Mouse (Mus musculus) ES-CJ7 (cell line): ENCODE measurements around the gene Hoxa11.
A peak's percentile ranks its signal among the peaks of the same experiment; 100 is the strongest.

ENCODE experiments used
- DNase-seq: peaks from one replicate; pipeline ENCODE4 v3.0.0; 2011; ENCODE audit warnings: low read depth, low spot score

The Hoxa11 gene

GRCm38 (mm10) chr6:52206882-52207683 lies 38.5 kb downstream of the Hoxa11 start:
- DNase-seq = peak; percentile 58

GRCm38 (mm10) chr6:52205638-52206621 lies 39.7 kb downstream of the Hoxa11 start:
- DNase-seq = peak; percentile 53

- DNase-seq = no peak
These were observed 40.4 kb downstream of the Hoxa11 start for GRCm38 (mm10) chr6:52205221-52205620.

- DNase-seq = peak; percentile 96
These were observed 41.4 kb downstream of the Hoxa11 start, which contains the start of gene Hoxa5 for GRCm38 (mm10) chr6:52204050-52204752. Gene Hoxa5 (minus strand): TSS chr6:52204587.

- peak; percentile 86 for DNase-seq
These were observed 42.1 kb downstream of the Hoxa11 start for GRCm38 (mm10) chr6:52203371-52204049.

- peak; percentile 58 for DNase-seq
These were observed 42.6 kb downstream of the Hoxa11 start for GRCm38 (mm10) chr6:52203121-52203370.

GRCm38 (mm10) chr6:52202362-52203120 lies 43.1 kb downstream of the Hoxa11 start:
- DNase-seq = peak; percentile 70

GRCm38 (mm10) chr6:52201269-52201668 lies 44.3 kb downstream of the Hoxa11 start:
- DNase-seq = no peak

GRCm38 (mm10) chr6:52200751-52201250 lies 44.8 kb downstream of the Hoxa11 start:
- no peak for DNase-seq

GRCm38 (mm10) chr6:52200073-52200750 lies 45.4 kb downstream of the Hoxa11 start:
- no peak for DNase-seq

GRCm38 (mm10) chr6:52197271-52197670 lies 48.3 kb downstream of the Hoxa11 start:
- peak; percentile 90 for DNase-seq

- peak; percentile 22 for DNase-seq
These were observed 48.8 kb downstream of the Hoxa11 start for GRCm38 (mm10) chr6:52196811-52197210.

GRCm38 (mm10) chr6:52194690-52195089 lies 50.9 kb downstream of the Hoxa11 start:
- DNase-seq = no peak
